Mouse (Mus musculus): ENCODE measurements around the gene Shank2. TPM values are rescaled to one million over a fixed set of nuclear protein-coding genes. Genes with fewer than 3 reads are reported as not detected.

The Shank2 gene
- total and polyA plus RNA-seq, 3 experiments: not detected

- Histone ChIP-seq H3K9ac (ENCODE audit: insufficient read depth, low read depth) (no peak overlapping the region), H3K36me3 (replicated peaks in 1 of 2; ENCODE audit: control insufficient read depth in 1 of 2, insufficient read depth in 1 of 2, low read length in 1 of 2) (no peaks in the 10 kb centered on the region), H3K4me3 (replicated peaks in 1 of 3; ENCODE audit: low read depth in 2 of 3, low read length in 2 of 3, poor library complexity in 1 of 3) (no peak overlapping the region), H3K4me2 (ENCODE audit: insufficient read depth, low read depth, poor library complexity, severe bottlenecking) (no peak overlapping the region), H3K9me3 (replicated peaks; ENCODE audit: low read length) (no peaks in the 10 kb centered on the region), H3K27me3 (replicated peaks) (peaks cover 62% of the 10 kb centered on the region), H3K4me1 (ENCODE audit: control insufficient read depth in 1 of 2, insufficient read depth in 2 of 2) (no peaks in the 10 kb centered on the region), H3K79me2 (replicated peaks; ENCODE audit: control insufficient read depth, extremely low read depth, insufficient read depth, poor library complexity, severe bottlenecking) (no peaks in the 10 kb centered on the region), H3K27ac (ENCODE audit: insufficient read depth, low read depth) (no peak overlapping the region)
- TF ChIP-seq TCF12 (IDR thresholded peaks at IDR 0.05; ENCODE audit: low read depth, low read length) (no peak), ELF1 (IDR thresholded peaks at IDR 0.05; ENCODE audit: low read depth, low read length) (no peak), CHD1 (IDR thresholded peaks at IDR 0.05; ENCODE audit: low read depth, low read length) (no peak), MAX (IDR thresholded peaks at IDR 0.05; ENCODE audit: low read length) (no peak), SIN3A (IDR thresholded peaks at IDR 0.05; ENCODE audit: low read length) (no peak), E2F4 (IDR thresholded peaks at IDR 0.05; ENCODE audit: insufficient replicate concordance, low read depth, low read length) (no peak), ETS1 (conservative IDR thresholded peaks at IDR 0.05; ENCODE audit: low read depth, low read length) (no peak)
- in situ Hi-C loops (cut with MboI; ENCODE audit: low pct_ligation_motif_present, low pct_unique_long_range_greater_than_20kb, low sequenced_read_pairs): no loop called here
- no peak for DNase-seq (ENCODE audit: extremely low read depth)
- dilution Hi-C loops (cut with MboI; ENCODE audit: extremely low pct_ligation_motif_present, extremely low pct_unique_long_range_greater_than_20kb, low sequenced_read_pairs): no loop called here
These were observed 152.0 kb downstream of the Shank2 start for GRCm38 (mm10) chr7:144153682-144154081.

GRCm38 (mm10) chr7:144157936-144158335 is 156.2 kb downstream of the Shank2 start:
- in situ Hi-C loops (cut with MboI; ENCODE audit: low pct_ligation_motif_present, low pct_unique_long_range_greater_than_20kb, low sequenced_read_pairs): no loop called here
- Histone ChIP-seq H3K36me3 (replicated peaks in 1 of 2; ENCODE audit: control insufficient read depth in 1 of 2, insufficient read depth in 1 of 2, low read length in 1 of 2) (no peaks in the 10 kb centered on the region), H3K27ac (ENCODE audit: insufficient read depth, low read depth) (no peak overlapping the region), H3K9me3 (replicated peaks; ENCODE audit: low read length) (no peaks in the 10 kb centered on the region), H3K4me2 (ENCODE audit: insufficient read depth, low read depth, poor library complexity, severe bottlenecking) (no peak overlapping the region), H3K4me1 (ENCODE audit: control insufficient read depth in 1 of 2, insufficient read depth in 2 of 2) (peaks cover 0 to 3% of the 10 kb centered on the region in 2 experiments; a peak in 1 of 4 replicates), H3K27me3 (replicated peaks) (peaks cover 48% of the 10 kb centered on the region), H3K9ac (ENCODE audit: insufficient read depth, low read depth) (no peak overlapping the region), H3K79me2 (replicated peaks; ENCODE audit: control insufficient read depth, extremely low read depth, insufficient read depth, poor library complexity, severe bottlenecking) (no peaks in the 10 kb centered on the region), H3K4me3 (replicated peaks in 1 of 3; ENCODE audit: low read depth in 2 of 3, low read length in 2 of 3, poor library complexity in 1 of 3) (no peak overlapping the region)
- no peak for DNase-seq (ENCODE audit: extremely low read depth)
- dilution Hi-C loops (cut with MboI; ENCODE audit: extremely low pct_ligation_motif_present, extremely low pct_unique_long_range_greater_than_20kb, low sequenced_read_pairs): no loop called here
- TF ChIP-seq MEF2A (IDR thresholded peaks at IDR 0.05; ENCODE audit: borderline replicate concordance, low read depth, low read length) (no peak), ZMIZ1 (IDR thresholded peaks at IDR 0.05; ENCODE audit: low read depth, low read length) (no peak), JUND (conservative IDR thresholded peaks at IDR 0.05; ENCODE audit: low read depth, low read length) (no peak), CHD1 (IDR thresholded peaks at IDR 0.05; ENCODE audit: low read depth, low read length) (no peak), MAFK (IDR thresholded peaks at IDR 0.05; ENCODE audit: insufficient replicate concordance, low read length) (no peak), TBP (conservative IDR thresholded peaks at IDR 0.05; ENCODE audit: low read depth, low read length) (no peak), SIN3A (IDR thresholded peaks at IDR 0.05; ENCODE audit: low read length) (no peak), ZKSCAN1 (IDR thresholded peaks at IDR 0.05; ENCODE audit: borderline replicate concordance, low read depth, low read length) (no peak), RAD21 (IDR thresholded peaks at IDR 0.05; ENCODE audit: low read depth, low read length) (no peak)
